Mouse (Mus musculus): ENCODE data around the gene Scamp2.

- TF ChIP-seq EP300 (IDR thresholded peaks at IDR 0.05; ENCODE audit: low read depth) (no peak), CTCF (IDR thresholded peaks at IDR 0.05; ENCODE audit: low read depth) (no peak)
Measured at GRCm38 (mm10) chr9:57554753-57555152, 6.0 kb upstream of the Scamp2 start.

Measured in liver, embryonic 14.5 days (tissue).